Mouse (Mus musculus): ENCODE measurements at regions not wholly inside any gene's neighbourhood (a gene's known extent, or its start where the extent isn't known, plus 50 kb on each side); places are given as distances from the start of the nearest gene placed in this dataset.

DNA sequence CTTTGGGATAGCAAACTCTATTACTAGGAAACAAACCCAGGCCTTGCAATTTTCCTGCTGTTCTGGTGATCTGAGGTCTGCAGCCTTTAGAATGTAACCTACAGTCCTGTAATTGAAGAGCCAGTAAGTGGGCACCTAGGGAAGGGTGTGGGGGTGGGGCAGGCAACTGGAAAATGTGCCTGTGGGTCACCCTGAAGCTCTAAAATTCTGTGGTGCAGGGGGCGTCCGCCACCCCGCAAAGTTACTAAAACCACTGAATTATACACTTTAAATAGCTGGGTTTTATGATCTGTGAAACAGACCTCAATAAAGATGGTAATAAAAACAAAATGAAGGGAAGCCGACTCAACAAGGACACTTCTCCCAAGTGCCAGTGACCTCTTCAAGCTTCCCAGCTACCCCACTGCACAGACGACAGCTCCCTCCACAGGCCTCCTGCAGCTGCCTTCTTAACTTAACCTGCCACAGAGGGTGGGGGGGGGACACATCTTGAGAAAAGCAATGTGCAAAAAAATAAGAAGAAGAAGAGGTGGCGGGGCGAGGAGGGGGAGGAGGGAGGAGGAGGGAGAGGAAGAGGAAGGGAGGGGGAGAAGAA, 205.9 kb downstream of the Xxylt1 start:
- DNase-seq = no peak

DNA sequence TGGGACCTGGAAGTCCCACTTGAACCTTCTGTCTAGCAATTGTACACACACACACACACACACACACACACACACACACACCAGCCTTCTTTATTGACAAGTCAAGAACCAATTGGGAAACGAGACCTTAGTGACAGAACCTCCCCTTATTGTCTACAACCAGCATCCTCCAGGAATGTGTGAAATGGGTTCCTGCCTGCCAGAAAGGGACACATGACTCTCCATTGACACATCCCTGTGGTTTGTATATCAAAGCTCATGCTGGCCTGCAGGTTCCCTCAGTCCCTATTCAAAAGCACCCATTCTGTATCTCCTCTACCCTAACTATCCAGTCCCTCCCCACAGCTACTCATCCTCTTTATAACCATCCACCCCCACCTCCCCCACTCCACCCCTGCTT, 202.4 kb downstream of the Xxylt1 start:
- no peak for DNase-seq

DNA sequence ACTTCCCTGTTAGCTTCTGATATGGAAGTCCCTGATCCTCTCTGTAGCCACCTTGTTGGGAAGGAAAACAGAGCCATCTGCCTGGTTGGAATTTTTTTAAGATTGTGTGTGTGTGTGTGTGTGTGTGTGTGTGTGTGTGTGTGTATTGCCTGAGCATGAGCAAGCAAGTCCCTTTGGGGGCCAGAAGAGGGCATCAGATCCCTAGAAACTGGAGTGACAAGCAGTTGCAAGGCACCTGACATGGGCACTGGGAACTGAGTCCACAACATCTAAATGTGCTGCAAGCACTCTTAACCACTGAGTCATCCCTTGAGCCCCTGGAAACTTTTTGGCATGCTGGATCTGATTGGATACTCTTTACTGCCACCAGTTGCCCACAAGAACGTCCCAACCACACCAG, 201.4 kb downstream of the Xxylt1 start:
- no peak for DNase-seq

DNA sequence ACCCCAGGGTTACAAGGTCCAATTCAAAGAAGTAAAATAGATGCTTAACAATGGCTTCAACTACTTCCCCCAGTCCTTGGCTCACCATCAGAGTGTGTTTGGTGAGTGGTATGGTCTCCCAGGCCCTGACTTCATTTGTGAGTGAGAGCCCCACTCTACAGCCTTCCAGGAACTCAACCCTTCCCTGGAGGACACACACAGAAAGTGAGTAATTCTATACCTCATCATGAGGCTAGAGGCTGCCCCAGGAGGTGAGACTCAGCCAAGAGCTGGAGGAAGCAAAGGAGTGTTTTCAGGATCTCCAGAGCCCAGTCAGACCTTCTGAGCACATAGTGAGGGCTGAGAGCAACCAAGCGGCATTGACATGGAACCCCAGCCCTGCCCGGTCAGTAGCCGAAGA, 200.6 kb downstream of the Xxylt1 start:
- no peak for DNase-seq

DNA sequence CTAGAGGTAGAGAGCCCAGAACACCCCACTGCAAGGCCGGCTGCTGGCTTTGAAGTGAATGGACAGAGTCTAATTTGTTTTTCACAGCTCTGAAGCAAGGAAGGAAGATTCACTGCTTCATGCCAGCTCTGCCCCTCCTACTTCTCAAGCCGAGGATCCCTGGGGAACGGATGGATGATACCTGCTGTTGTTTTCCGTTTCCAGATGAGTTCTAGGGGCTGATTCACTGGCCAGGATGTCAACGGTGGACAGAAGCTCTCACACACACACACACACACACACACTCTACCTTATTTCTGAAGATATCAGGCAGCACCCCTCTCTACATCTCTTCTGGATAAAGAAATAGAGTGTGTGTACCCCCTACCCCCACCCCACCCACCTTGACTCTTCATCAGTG, 200.0 kb downstream of the Xxylt1 start:
- DNase-seq = no peak

DNA sequence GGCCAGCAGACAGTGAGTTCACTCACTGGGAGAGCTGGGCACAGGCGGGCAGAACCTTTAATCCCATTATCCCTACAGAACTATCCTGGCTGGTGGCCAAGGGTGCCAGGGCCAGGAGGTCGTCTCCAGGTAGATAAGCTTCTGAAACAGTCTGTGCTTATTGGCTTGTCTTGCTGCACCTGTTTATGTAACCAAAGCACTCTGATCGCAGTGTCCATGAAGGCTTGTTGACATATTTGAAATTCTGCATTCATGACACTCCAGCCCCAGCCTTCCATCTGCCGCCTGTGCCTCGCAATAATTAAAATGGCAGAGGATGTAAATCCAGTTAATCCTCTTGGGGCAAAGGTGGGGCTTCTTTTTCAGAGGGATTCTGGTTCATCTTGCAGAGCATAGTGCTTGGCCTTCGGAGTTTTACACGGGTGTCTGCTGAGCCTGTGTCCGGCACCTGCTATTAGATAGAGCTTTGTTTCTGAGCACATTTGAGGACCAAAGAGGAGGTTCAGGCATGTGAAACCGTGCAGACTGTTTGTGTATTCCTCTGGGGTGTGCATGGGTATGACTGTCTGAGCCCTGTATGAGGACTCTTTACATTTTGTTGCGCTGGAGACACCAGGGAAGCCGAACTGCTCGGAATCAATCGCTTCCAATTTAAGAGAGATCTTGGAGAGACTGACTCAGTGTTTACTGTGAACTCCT, 197.6 kb downstream of the Xxylt1 start:
- no peak for DNase-seq

DNA sequence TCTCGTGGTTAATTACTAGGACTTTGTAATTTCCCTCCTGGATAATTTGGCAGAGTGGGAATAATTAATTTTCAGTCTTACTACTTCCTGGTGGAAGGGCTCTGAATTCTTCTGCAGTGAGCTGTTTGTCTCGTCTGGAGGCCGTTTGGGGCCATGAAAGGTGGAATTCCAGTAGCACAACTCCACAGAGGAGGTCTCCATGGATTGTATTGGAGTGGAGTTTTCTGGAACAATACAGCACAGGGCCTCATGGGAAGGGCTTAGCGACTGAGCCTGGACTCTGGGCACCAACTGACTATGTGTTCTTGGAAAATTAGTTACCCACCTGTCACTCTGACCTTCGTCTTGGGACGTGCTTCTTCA, 197.1 kb downstream of the Xxylt1 start:
- no peak for DNase-seq

DNA sequence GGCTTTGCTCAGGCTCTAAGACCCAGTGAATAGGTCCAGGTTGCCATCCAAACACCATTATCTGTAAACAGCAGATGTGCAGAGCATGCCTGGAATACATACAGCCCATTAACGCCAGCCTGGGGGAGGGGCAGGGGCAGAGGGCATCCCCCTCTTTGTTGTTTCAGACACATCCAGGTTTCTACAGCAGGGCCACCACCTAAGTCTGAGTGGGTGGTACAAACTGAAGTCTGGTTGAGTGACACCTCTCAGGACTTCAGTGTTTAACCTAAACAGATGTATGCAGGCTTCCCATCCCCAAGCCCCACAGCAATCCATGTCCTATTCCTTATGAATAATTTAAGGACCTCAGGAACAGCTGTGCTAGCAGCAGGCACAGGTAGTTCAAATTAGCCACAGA, 194.2 kb downstream of the Xxylt1 start:
- DNase-seq = no peak

DNA sequence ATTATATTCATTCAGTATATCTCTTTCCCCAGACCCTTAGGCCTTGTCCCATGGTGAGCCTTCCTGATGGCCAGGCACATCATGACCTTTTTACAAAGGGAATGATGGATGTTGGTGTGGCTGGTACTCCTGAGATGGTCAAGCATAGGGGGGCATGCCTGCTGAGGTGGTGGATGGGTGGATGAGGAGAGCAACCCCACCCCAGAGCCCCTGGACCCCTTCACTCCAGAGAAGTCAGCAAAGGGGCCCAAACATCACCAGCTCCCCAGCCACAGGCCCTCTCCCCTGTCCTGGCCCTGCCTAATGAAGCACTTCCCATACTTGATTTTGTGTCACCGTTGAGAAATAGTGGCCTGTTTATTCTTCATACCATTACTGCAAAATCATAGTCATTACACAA, 193.7 kb downstream of the Xxylt1 start:
- no peak for DNase-seq

DNA sequence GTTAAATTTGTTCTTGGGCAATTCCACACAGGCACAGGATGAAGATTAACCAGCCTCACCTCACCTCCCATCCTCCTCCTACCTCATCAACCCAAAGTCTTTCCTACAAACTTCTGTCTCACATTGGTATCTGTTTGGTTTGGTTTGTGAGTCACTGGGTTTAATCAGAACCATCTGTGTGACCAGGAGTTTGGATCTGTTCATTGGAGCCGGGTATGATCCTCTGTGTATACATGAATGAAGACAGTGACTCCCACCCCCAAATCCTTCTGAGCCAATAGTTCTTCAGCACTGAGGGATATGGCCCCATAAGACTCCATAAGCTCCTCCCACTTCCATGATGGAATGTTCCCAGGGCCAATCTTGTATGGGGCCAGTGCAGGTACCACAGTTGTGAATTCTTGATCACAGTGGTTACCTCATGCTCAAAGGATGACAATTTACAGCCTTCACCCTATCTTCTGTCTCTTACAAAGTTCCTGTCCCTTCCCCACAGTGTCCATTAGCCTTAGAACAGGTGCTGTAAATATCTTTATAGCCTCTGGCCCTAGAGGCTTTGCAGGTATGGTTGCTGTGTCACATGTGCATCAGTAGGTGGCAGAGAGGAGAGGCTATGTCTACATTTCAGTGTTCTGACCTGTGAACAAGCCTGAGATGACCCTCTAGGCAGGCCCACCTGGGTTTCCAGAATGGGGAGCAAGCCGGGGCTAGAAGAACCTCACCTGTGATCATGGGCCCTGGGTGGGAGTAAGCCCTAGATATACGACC, 192.5 kb downstream of the Xxylt1 start:
- no peak for DNase-seq

DNA sequence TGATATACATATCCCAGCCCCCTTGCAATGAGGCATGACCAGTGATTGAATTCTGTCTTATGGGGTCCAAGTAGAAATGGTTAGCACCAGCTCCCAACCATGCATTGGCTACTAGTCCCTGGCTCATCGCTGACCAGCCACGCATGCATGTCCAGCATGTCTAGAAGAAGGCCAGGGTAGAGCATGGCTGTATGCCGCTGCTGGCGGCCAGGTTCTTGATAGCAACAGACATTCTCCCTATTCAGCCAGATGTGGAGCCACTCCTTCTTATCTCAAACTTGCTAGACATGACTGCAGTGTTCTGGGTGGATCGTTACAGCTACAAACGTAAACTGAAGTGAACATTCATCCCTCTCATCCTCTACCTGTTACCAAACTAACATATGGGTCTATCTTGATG, 188.6 kb downstream of the Xxylt1 start:
- no peak for DNase-seq

DNA sequence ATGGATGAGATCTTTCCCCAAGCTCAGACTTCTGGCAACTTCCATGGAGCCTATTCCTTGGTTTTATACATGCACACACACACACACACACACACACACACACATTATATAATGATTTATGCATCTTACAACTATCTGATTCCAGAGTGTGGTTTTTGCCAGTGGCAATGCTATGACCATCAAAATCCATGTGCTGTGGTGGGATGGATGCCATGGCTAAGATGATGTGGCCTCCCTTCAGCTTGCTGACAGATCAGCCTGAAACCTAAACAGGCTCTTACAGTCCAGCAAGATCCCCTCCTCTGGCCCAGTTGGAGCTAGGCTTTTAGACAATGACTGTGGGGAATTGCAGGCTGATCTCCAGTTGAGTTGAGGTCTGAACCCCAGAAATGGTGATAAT, 187.1 kb downstream of the Xxylt1 start:
- no peak for DNase-seq

DNA sequence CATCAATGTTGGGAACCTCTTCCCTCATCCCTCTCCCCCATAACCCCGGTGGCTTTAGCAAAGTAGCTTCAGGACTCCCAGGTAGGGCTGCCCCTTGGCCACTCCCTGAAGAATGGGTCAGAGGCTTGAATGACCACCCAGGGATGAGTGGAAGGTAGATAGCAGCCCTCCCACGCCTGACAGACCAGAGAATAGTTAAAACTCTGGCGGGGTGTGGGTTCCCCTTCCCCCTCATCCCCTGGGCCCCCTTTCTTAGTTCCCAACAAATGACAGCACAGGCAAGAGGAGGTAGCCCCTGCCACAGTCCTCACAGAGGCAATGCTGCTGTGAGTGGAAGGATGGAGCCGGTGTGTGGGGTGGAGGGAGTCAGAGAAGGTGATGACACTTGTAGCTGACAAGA, 186.2 kb downstream of the Xxylt1 start:
- DNase-seq = no peak

DNA sequence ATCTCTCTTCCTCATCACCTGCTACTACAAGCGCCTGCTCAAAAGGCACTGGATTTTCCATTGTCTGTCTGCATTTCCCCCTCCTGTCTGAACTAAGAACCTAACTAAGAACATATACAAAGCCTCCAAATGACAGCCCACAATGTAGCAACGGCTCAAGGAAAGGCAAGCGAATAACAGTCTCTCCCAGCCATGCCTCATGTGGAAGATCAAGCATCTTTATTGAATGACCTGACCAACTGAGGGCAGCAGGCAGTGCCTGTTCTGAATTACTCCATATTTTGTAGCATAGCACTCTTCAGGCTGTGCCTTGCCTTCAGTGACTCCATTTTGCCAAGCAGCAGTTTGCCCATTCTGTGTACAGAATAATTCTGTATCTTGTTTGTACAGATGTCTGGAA, 183.9 kb downstream of the Xxylt1 start:
- no peak for DNase-seq

DNA sequence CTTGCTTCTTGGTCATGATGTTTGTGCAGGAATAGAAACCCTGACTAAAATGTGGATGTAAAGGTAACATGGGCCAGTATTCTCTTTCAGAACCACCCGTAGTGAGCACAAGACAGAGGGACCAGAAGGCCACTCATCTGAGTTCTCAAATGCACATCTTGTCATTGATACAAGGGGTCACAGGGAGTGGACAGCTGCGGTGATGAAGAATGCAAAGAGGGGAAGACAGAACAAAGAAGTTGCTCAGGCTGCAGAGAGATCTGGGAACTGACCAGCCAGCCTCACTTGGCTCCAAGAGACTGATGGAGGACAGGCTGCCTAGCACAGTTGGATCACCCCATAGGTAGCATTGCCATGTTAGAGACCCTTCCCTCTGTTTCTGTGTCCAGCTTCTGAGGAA, 181.1 kb downstream of the Xxylt1 start:
- no peak for DNase-seq

DNA sequence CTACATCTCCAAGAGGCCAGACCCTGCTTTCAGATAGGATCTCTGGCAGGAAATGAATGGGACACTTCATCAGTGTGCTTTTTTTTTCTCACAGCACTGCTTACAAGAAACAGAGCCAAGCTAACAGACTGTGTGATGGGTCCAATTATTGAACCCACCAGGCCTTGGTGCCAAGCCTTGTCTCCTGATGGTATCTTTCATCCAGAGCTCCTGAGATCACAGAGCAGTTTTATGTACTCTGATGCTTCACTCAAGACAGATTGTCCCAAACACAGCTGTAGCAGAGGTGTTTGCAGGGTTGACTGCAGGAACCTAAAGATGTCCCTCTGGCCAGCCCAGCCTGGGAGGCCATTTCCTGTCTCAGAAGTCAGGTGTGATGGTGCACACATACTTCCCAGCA, 179.9 kb downstream of the Xxylt1 start:
- no peak for DNase-seq

All from thymus, postnatal 4 days (tissue).